Mouse (Mus musculus): Measurements from ENCODE around the gene Zfr. TPM values are rescaled to one million over a fixed set of nuclear protein-coding genes. Genes with fewer than 3 reads are reported as not detected.
"Not testable (repeated sequence)": the region's sequence is repeated elsewhere in the genome, so short reads cannot be mapped to it uniquely, and the experiment has no call there.

Gene Zfr
- total RNA-seq, 2 experiments from 2014 or later = 52.1 to 58.4 TPM

GRCm38 (mm10) chr15:12178126-12178525 lies 60.5 kb downstream of the Zfr start:
- no peak for DNase-seq
- intact Hi-C loops (cut with DNase I; ENCODE audit: low total_unique reads) = no loop called here

DNA sequence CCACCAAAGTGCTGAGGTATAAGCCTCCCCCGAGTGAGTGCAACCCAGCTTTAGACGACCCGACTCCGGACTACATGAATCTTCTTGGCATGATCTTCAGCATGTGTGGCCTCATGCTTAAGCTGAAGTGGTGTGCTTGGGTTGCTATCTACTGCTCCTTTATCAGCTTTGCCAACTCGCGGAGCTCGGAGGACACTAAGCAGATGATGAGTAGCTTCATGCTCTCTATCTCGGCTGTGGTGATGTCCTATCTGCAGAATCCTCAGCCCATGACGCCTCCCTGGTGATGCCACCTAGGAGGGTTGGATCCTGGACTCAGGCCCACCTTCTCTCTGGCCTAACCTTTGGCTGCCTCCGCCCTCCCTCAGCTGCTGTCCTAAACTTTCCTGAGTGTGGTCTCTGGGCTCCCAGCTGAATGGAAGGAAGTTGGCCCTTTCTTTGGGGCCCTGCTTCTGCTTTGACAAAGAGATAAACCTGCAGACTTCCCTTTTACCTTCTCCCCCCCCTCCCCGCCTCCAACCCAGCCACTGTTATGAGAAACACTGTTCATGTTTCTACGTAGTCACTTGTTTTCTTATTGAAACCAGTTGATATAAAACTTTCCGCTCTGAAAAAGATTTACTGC lies 63.7 kb downstream of the Zfr start:
- DNase-seq; intact Hi-C loops (cut with DNase I; ENCODE audit: low total_unique reads): not testable (repeated sequence)

DNA sequence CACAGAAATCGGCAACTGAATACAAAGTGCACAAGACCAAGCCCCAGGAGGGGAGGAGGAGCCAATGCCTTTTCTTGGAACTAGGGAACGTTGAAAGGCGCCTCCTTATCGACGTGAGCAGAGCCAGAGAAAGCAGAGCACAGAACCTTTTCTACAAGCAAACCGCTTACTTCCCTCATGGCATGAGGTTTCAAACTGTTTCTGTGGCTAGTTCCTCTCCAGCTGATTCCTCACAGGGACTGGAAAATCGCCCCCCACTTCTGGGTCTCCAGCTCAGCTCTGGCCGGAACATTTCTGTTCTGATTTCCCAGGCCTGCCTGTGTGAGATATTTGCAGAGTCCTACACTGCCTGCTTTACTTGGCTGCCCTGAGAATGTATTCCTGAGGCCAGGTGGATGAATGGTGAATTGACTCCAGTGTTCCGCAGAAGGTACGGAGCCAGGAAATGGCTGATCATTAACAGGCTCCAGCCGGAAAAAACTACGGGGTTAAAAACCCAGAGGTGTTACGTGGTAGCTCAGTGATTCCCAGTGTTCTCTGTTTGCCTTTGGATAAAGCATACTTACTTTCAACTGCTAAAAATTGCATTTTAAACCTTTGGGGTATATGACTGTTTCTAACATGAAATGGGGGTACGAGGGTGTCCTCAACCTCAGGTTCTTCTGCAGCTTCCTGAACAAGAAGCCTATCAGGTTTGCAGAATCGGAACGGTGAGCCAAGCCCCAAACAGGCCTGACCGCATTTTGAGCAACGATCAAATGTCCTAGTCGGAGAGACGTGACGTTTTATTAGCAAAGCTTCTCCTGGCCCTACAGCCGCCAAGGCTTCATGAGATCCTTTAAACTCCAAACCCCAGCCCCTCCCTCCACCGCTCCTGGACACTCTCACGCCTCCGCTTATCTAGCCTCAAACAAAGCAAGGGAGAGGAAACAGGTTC lies 76.5 kb downstream of the Zfr start:
- intact Hi-C loops (cut with DNase I; ENCODE audit: low total_unique reads) = no loop called here

GRCm38 (mm10) chr15:12194817-12195735 lies 77.4 kb downstream of the Zfr start:
- no peak for DNase-seq
- intact Hi-C loops (cut with DNase I; ENCODE audit: low total_unique reads) = loop anchor here (5.0 kb wide), 2 partner anchors 52 to 72 kb away; no protein-coding TSS in a partner anchor

More for the DNA sequence above, 76.5 kb downstream of the Zfr start:
- DNase-seq = no peak

DNA sequence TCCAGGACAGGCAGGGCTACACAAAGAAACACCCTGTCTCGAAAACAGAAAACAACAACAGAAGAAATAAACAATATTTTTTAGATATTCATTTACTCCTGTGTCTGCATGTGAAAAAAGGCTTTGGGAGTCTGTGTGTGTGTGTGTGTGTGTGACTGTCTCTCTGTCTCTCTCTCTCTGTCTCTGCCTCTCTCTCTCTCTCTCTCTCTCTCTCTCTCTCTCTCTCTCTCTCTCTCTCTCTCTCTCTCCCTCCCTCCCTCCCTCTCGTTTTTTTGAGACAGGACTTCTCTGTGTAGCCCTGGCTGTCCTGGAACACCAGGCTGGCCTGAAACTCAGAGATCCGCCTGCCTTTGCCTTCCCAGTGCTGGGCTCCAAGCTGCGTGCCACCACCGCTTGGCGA lies 78.3 kb downstream of the Zfr start:
- DNase-seq = no peak
- intact Hi-C loops (cut with DNase I; ENCODE audit: low total_unique reads) = loop anchor here (5.0 kb wide), 2 partner anchors 51 to 71 kb away; no protein-coding TSS in a partner anchor

DNA sequence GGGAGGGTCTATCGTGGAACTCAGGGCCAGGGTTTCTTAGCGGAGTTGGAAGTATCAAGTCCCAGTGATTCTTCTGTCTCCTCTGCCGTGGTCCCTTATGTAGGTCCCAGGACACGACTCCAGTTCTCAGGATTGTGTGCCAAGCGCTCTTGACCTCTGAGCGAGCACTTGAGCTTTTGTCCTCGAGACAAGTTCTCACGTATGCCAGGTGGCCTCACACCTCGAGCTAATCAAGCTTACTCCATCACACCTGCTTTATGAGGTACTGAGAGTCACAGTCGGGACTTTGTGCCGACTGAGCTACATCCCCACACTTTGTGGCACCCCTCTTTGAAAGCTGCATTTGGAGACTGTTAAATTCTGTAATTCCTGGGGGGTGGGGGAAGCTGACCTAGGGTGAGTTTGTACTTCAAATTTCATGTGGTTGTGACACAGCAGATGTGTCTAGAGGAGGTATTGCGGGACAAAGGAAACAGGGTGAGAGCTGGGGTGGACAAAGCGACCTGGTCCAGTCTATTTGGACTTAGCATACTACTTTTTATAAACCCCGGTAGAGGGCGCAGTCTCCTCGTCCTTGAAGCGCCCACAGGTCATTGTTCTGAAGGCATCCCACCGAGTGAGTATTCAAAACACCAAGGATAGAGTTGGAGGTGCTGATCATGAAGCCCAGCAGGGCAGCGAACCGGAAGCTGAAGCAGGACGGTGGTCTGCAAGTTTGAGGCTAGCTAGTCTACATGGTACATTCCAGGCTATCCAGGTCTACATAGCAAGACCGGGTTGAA lies 79.0 kb downstream of the Zfr start:
- DNase-seq = peak; percentile 47
- intact Hi-C loops (cut with DNase I; ENCODE audit: low total_unique reads) = loop anchor here (5.0 kb wide), 2 partner anchors 51 to 71 kb away; no protein-coding TSS in a partner anchor

GRCm38 (mm10) chr15:12197361-12197760 lies 79.7 kb downstream of the Zfr start:
- intact Hi-C loops (cut with DNase I; ENCODE audit: low total_unique reads) = loop anchor here (5.0 kb wide), 2 partner anchors 50 to 70 kb away; no protein-coding TSS in a partner anchor
- DNase-seq = no peak

GRCm38 (mm10) chr15:12200021-12200420 lies 82.4 kb downstream of the Zfr start:
- intact Hi-C loops (cut with DNase I; ENCODE audit: low total_unique reads) = no loop called here
- no peak for DNase-seq

DNA sequence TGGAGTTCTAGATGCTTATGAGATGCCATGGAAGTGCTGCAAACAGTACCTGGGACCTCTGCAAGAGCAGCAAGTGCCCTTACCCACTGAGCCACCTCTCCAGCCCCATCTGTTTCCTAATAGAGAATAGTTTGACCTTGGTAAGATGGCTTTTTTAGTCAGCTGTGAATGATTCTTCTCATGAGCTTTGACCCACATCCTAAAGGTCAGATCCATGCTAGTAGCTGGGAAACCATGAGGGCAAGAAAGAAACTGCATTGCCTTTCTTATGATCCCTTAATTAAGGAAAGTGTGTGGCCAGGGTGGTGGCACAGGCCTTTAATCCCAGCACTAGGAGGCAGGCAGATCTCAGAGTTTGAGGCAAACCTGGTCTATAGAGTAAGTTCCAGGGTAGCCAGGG lies 84.2 kb downstream of the Zfr start:
- intact Hi-C loops (cut with DNase I; ENCODE audit: low total_unique reads) = no loop called here
- no peak for DNase-seq

DNA sequence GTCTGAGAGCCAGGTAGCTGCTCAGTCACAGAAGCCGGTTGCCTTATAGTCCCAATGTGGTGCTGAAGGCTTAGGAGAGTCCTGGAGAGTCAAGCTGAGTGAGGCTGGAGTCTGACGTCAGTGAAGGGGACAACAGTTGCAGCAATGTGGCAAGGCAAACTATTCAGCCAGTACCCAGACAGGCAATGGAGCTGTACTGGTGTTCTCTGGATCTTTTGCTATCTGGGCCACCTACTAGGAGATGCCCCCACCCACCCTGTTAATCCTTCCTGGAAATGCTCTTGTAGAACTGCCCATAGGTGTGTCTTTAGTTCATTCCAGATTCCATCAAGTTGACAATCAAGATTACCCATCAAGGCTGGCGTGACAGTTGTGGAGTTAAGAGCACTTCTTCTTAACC lies 84.8 kb downstream of the Zfr start:
- DNase-seq = no peak
- intact Hi-C loops (cut with DNase I; ENCODE audit: low total_unique reads) = no loop called here

- intact Hi-C loops (cut with DNase I; ENCODE audit: low total_unique reads) = not testable (repeated sequence)
Measured at GRCm38 (mm10) chr15:12203008-12203407, 85.4 kb downstream of the Zfr start.

GRCm38 (mm10) chr15:12203512-12204318 lies 86.1 kb downstream of the Zfr start:
- no peak for DNase-seq
- intact Hi-C loops (cut with DNase I; ENCODE audit: low total_unique reads) = no loop called here

More at GRCm38 (mm10) chr15:12203008-12203407, 85.4 kb downstream of the Zfr start:
- not testable (repeated sequence) for DNase-seq

GRCm38 (mm10) chr15:12204319-12205159 lies 86.9 kb downstream of the Zfr start, which contains the start of gene Mtmr12:
Gene Mtmr12 (plus strand): TSS chr15:12205028.
- intact Hi-C loops (cut with DNase I; ENCODE audit: low total_unique reads) = no loop called here
- DNase-seq = peak; percentile 100

GRCm38 (mm10) chr15:12205160-12205901 lies 87.7 kb downstream of the Zfr start:
- intact Hi-C loops (cut with DNase I; ENCODE audit: low total_unique reads) = no loop called here
- peak; percentile 24 for DNase-seq

GRCm38 (mm10) chr15:12205902-12206645 lies 88.4 kb downstream of the Zfr start:
- intact Hi-C loops (cut with DNase I; ENCODE audit: low total_unique reads) = no loop called here

More at GRCm38 (mm10) chr15:12205902-12206645, 88.4 kb downstream of the Zfr start:
- no peak for DNase-seq
